Mouse (Mus musculus) left cerebral cortex, adult 11 months (tissue): Measurements from ENCODE around the gene Scn5a.

Experiments used
- DNase-seq: peaks from one replicate; pipeline ENCODE4 v3.0.0; 2022; ENCODE audit warnings: low spot score

Scn5a gene

DNA sequence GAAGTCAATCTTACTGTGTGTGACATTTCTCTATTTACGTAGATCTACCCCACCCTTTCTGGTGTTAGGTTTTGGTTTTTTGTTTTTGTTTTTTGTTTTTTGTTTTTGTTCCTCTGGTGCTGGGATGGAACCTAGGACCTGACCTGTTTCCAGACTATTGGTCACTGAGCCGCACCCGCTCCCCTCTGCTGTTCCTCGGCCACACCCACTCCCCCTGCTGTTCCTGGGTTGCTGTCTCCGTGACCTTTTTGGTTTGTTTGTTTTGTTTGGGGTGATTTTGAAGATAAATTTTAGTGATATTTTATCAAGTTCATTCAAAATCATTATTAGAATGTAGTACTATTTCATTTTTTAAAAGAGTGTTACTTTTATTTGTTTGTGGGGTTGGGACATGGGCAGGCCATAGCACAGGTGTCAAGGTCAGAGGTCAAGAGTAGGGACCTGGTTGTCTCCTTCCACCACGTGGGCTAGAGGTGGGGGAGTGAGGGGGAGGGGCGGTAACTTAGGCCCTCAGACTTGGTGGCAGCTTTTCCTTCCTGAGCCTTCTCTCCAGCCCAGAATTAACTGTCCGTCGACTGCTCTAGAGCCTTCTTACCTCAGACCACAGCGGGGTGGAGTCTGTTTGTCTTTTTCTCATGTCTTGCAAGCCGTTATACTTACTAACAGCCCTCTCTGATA, 73.7 kb downstream of the Scn5a start:
- DNase-seq = no peak

GRCm38 (mm10) chr9:119503613-119504012, 75.2 kb downstream of the Scn5a start:
- no peak for DNase-seq

- no peak for DNase-seq
These were observed 79.9 kb downstream of the Scn5a start for GRCm38 (mm10) chr9:119498885-119499284.

- no peak for DNase-seq
These were observed 80.6 kb downstream of the Scn5a start for GRCm38 (mm10) chr9:119498247-119498607.

- no peak for DNase-seq
These were observed 81.1 kb downstream of the Scn5a start for GRCm38 (mm10) chr9:119497546-119498246.

- DNase-seq = no peak
These were observed 81.9 kb downstream of the Scn5a start for GRCm38 (mm10) chr9:119496960-119497359.

DNA sequence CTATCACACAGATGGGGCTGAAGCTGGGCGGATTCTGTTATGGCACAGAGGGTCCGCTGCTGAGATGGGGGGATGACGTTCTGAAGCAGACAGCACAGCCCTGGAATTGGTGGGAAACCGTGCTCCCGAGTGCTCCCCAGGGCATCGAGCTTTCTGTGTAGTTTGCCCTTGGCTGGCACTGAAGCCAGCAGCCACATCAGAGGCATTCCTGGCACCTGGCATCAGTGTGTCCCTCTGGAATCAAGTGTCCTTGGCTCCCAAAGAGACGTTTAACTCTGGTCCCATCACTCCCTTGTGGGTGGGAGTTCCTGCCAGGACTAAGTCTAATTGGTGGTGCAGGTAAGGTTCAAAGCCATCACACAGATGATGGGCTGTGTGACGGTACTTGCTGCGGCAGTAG, 82.5 kb downstream of the Scn5a start:
- DNase-seq = no peak

DNA sequence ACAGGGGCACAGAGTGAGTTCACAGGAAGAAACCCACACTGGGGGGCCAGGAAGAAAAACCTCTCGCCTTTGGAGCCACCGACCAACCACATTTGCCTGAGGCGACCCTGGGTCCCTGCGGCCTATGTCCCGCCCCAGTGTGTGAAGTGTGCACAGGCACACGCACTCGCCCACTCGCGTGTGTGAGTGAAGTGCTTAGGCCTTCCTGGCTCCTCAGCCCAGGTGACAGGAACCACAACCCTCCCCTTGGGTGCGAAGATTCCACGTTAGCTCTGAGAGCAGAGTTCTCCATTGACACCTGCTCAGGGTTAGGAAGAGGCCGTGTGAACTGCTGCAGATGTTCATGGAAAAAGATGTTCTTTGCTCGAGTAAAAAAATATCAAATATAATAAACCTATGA, 93.9 kb downstream of the Scn5a start:
- DNase-seq = no peak

GRCm38 (mm10) chr9:119484420-119484819, 94.4 kb downstream of the Scn5a start:
- no peak for DNase-seq

- DNase-seq = no peak
These were observed 95.1 kb downstream of the Scn5a start for GRCm38 (mm10) chr9:119483554-119484353.

DNA sequence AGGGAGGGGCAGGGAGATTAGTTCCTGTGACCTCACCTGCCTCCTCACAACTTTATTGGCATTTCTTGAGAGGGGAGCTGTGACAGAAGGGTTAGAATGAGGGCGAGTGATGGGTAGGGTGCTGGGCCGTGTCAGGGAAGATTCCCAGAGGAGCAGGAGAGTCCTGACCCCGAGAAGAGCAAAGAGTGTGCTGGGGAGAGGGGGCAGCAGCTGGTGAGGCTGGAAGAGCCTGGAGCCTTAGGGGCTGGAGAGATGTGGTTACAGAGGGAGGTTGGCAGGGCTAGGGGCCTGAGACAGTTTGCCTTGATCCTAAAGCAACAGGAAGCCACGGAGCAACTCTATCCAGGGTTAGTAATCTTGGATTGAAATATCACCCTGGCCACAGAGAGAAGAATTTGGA, 97.2 kb downstream of the Scn5a start:
- DNase-seq = no peak

DNA sequence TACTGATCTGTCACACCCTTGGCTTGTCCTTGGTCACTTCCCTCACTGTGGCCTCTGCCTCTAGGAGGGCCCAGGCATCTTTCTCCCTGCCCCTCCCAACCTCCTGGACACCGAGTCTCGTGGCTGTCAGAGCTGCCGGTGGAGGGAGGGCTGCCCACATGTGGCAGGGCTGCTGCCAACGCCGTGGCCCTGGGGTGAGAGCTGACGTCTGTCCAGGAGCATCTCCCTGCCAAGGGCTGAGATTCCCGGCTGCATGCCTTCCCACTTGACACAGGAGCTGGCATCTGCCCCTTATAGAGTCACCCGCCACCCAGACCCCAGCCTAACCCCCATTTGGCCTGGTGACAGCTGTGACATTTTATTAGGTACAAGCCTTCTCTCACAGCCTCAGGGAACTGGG, 99.5 kb downstream of the Scn5a start:
- DNase-seq = no peak

GRCm38 (mm10) chr9:119478345-119478744, 100.5 kb downstream of the Scn5a start:
- no peak for DNase-seq

GRCm38 (mm10) chr9:119477754-119478153, 101.1 kb downstream of the Scn5a start:
- no peak for DNase-seq

DNA sequence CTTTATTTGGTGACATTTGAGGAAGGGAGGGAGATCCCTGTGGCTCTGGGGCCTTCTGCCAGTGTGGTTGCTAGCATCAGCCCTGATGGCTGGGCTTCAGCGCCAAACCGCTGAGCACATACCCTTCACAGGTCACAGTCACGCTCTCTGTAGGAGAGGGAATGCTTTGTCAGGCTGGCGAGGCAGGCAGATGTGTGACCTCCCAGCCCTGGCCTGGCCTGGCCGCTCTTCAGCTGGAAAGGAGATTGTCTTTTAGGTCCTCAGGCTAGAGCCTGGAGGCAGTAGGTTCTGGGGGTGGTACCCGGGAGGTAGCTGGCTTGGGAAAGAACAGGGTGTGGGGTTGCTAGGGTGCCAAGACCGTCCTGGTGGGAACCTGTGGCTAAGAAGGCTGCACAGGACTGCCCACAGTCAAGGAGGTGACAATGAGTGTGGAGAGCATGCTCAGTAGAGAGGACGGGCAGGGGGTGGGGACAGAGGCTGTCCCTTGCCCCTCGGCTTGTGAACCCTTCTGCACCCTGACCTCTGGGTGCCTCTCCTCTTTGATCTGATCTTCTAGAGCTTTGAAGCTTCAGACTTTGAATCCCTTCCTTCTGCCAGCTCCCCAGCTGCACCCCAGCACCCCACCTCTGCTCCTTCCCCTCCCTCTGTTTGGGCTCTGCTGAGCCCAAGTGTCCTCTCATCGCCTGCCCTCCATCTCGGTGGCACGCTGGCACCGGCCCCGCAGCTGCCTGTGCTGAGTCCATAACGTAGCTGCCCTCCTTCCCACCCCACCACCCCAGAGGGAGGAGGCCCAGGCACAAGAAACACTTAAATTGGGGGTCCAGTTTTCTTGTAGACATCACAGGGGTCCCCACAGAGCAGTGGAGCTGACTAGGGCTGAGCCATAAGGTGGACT, 103.9 kb downstream of the Scn5a start:
- DNase-seq = no peak

- DNase-seq = no peak
These were observed 105.1 kb downstream of the Scn5a start for GRCm38 (mm10) chr9:119473608-119474164.

- no peak for DNase-seq
These were observed 105.8 kb downstream of the Scn5a start for GRCm38 (mm10) chr9:119473011-119473410.

DNA sequence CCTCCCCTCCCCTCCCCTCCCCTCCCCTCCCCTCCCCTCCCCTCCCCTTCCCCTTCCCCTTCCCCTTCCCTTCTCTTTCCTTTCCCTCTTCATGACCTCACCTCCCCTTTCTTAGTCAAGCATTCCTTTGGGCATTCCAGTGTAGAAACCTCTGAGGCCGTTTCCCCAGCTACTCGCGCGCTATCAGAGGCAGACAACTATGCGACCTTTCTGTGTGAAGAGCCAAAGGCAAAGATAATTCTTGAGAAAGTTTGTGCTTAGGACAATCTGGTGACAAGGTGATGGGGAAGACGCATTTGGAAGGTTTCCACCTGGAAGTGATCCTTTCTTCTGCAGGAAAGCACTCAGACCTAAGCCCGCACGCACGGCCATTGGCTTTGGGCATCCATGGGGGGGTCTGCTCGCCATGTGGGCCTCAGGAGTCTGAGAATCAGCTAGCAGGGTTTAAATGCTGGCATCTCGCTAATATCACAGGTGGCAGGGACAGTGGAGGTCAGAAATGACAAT, 106.4 kb downstream of the Scn5a start:
- no peak for DNase-seq

DNA sequence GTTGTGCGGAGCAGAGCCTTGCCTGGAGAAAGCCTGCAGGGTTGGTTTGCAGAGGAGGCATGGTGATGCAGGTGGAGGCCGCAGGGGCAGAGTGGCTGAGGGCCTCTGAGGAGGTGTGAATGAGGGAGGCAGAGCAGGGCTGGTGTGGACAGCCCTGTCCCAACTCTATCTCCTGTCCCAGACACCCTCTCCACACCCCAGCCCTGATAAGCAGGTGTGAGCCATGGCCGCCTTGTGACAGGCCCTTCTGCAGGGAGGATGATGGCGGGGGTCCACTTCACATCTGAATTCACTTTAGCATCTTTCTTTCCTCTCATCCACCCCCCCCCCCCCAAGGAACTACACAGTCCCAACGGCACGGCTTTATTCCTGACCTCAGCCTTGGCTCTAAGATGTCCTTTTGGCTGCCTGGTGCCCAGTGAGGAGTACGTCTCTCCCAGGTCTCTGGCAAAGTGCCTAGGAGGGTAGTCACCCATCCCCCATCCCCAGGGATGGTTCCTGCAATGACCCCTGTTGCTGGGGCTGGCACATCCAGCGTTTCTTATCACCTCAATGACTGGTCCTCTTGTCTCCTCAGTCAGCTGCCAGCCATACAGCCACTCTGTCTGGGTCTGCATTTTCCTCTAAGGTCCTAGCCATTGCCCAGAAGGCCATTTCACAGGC, 109.0 kb downstream of the Scn5a start:
- DNase-seq = no peak

DNA sequence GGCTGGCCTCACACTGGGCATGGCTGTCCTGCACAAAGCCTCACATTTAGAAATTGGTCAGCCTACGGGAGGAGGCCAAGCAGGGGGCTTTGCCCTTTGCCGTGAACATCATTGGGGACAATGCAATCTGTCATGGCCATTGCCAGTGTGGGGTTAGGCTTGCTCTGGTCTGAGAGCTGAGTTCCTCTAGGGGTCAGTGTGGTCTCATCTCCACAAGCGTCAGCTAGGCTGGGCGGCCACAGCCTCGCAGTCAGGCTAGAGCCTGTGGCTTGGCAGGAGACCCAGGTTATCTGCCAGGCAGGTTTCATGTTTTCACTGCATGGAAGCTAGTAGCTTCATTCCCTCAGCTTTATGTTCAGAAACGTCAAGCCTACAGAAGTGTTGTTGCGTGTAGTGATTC, 113.2 kb downstream of the Scn5a start:
- no peak for DNase-seq

DNA sequence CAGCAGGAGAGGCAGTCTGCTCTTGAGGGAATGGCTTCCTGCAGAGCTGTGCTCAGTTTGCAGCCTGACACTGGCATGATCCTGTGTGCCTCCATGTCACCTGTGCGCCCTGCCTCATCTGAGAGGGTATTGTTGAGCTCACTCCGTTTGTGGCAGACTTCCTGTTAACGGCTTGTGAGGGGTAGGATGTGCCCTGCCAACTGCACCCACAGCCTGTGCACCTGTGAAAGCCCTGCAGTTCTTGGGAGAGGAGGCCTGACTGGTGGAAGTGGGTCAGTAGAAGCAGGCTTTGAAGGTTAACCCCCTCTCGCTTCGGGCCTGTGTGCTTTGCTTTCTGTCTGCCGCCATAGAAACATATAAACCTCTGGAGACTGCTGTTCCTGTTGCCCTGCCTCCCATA, 113.8 kb downstream of the Scn5a start:
- DNase-seq = no peak
